Mouse (Mus musculus) gonadal fat pad, adult 2 months (tissue): Measurements from ENCODE around the gene Tcf19. TPM values are rescaled to one million over a fixed set of nuclear protein-coding genes. Genes with fewer than 3 reads are reported as not detected.
"Not testable (repeated sequence)": the region's sequence is repeated elsewhere in the genome, so short reads cannot be mapped to it uniquely, and the experiment has no call there.

Experiments
- DNase-seq: peaks from one replicate; pipeline ENCODE4 v3.0.0-alpha.2; 2012; ENCODE audit warnings: low read depth
- polyA plus RNA-seq: library from polyadenylated mRNA; depleted of rRNA; stranded (reverse); fragments of >200 nt; gene quantifications from 2 replicates; pipeline ENCODE4 v1.2.3, GENCODE M21; 2012

Tcf19 gene
- polyA plus RNA-seq, 1 experiment, result 7.4 TPM

- no peak for DNase-seq
Measured at GRCm38 (mm10) chr17:35532360-35532759, 15.7 kb upstream of the Tcf19 start.

- no peak for DNase-seq
Measured at GRCm38 (mm10) chr17:35526644-35527043, 10.0 kb upstream of the Tcf19 start.

DNA sequence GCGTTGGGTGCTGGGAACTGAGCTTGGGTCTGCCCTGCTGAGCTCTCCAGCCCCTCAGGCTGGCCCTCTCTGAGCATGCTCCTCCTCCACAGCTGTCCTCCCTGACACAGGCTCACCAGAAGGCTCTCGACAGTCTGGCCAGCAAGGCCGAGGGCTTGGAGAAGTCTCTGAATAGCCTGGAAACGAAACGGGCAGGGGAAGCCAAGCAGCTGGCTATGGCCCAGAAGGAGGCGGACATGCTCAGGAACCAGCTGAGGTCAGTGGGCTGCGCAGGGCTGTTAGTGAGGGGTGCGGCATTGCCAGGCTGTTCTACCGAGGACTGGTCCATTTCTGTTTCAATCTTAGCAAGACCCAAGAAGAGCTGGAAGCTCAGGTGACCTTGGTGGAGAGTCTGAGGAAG is 7.7 kb upstream of the Tcf19 start:
- no peak for DNase-seq

- no peak for DNase-seq
Measured at GRCm38 (mm10) chr17:35517526-35517925, 902 bp upstream of the Tcf19 start.

- DNase-seq, result no peak
Measured at GRCm38 (mm10) chr17:35515911-35516640, 548 bp downstream of the Tcf19 start.

DNA sequence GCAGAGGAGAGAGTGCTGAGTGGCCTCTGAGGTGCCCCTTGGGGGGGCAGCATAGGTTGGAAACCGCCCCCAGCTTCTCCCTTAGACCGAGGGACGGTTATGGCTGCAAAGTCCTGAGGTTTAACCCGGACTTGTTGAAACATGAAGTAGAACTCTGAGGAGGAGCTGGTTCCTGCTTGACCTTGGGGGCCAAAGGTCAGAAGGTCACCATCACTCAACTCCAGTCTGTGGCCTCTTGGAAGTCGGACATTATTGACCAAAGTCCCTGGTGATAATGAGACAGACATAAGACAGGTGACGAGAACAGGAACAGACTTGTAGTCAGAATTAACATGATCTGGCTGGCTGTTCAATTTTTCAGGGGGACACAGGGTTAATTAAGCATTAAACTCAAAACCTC is 1.9 kb downstream of the Tcf19 start:
- DNase-seq, result no peak

- no peak for DNase-seq
Measured at GRCm38 (mm10) chr17:35513886-35514285, 2.7 kb downstream of the Tcf19 start.

DNA sequence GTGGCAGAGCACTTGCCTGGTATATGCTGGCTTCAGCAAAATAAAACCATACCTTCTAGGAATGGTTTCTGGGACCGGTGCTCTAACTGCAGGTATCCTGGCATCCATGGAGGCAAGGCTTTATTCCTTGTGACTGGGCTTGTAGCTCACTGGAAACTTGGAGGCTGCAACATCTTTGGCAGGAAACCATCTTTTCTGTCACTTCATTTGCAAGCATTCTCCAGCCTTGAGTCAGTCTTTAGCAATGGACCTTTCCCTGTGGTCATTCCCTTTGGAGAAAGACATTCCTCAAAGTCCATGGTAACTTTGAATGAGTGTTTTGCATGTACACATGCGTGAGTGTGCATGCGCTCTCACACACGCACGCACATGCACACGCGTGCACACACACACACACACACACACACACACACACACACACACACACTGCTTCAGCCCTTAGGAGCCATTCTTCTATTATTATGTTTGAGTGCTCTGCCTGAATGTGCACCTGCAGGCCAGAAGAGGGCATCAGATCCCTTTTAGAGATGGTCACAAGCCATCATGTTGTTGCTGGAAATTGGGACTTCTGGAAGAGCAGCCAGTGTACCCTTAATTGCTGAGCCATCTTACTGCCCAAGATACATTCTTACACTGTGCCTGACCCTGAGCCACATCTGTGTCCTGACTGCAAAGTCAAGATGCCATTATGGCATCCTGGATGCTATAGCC is 3.6 kb downstream of the Tcf19 start:
- DNase-seq, result no peak

GRCm38 (mm10) chr17:35509284-35509683 is 7.3 kb downstream of the Tcf19 start:
- DNase-seq, result no peak

- not testable (repeated sequence) for DNase-seq
Measured at GRCm38 (mm10) chr17:35508279-35508678, 8.3 kb downstream of the Tcf19 start.

DNA sequence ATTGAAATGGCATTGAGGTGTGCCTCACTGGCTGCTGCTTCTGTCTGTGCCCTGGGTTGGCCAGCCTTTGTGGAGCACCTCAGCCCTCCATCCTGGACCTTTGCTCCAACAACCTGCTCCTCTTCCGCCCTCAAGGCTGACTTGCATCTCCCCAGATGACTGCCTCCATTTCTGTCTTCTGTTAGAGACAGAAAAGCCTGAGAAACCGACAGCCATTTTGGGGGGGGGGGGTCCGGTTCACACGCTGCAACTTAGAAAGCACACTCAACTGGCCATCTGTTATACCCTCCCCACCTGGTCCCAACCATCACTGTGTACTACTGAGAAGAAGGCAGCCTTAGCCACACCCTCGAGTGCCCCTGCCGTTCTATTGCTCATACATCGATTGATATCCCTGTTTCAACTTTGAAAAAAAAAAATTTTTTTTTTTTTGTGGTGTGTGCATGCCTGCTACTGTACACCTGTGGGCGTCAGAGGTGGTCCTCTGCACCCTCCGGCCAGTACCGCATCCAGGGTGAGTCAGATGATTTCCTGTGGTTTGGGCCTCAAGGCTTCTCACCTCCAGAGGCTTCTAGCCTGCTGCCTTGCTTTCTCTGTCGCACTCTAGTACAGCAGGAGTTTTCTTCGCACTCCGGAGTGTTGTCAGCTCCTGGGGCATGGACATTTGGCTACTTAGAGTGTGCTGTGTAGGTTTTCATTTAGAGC is 8.9 kb downstream of the Tcf19 start:
- DNase-seq, result no peak

DNA sequence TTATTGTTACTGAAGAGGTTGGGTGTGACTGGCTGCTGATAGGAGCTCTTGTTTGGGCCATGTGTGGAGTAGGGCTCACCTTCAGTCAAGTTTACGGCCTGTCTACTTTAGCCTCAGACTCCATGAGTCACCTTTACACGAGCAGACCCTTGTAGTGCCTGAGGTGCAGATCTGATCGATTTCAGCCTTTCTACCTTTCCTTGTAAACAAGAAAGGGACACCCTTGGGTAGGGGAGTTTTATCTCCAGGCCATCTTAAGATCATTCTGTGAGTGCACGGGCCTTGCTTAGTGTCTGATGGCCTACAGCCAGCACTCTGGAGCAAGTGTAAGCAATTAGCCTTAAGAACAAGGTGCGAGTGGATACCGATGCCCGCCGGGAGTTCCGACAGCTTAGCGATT is 9.7 kb downstream of the Tcf19 start:
- DNase-seq, result no peak

GRCm38 (mm10) chr17:35505776-35506175 is 10.8 kb downstream of the Tcf19 start, which contains the start of gene Pou5f1:
TSS of gene Pou5f1 (plus strand) at chr17:35506018.
- no peak for DNase-seq

GRCm38 (mm10) chr17:35504628-35505481 is 11.8 kb downstream of the Tcf19 start:
- DNase-seq, result no peak

DNA sequence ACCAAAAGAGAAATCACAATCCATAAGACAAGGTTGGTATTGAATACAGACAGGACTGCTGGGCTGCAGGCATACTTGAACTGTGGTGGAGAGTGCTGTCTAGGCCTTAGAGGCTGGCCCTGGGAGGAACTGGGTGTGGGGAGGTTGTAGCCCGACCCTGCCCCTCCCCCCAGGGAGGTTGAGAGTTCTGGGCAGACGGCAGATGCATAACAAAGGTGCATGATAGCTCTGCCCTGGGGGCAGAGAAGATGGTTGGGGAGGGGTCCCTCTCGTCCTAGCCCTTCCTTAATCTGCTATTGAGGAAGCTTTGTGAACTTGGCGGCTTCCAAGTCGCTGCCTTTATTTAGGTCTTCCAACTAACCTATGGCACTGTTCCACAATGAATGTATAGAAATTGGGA is 12.8 kb downstream of the Tcf19 start:
- no peak for DNase-seq

GRCm38 (mm10) chr17:35502762-35503161 is 13.9 kb downstream of the Tcf19 start:
- no peak for DNase-seq

DNA sequence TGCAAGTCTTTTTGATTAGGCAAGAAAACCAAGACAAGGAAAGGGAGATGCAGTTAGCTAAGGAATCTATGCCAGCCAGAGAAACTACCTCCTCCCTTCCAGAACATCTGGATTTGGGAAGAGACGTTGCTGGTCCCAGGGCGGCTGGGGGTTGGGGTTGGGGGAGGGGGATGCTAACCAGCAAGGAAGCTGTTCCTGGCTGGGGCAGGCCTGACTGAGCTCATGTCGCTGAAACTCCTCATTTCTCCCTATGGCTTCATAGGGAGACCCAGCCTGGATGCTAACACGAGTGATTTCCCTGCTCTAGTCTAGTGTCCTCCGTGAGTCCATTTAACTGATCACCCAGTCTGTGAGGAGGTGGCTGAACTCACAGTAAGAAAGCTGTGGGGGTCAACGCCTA is 14.4 kb downstream of the Tcf19 start:
- DNase-seq, result no peak

DNA sequence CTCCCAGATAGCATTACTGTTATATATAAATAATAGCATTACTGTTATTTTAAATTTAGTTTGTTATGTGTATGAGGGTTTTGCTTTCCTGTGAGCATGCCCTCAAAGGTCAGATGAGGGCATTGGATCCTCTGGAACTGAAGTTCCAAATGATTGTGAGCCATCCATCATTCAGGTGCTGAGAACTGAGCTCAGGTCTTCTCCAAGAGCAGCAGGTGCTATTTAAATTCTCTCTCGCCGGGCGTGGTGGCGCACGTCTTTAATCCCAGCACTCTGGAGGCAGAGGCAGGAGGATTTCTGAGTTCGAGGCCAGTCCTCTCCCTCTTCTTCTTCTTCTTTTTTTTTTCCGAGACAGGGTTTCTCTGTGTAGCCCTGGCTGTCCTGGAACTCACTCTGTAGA is 19.5 kb downstream of the Tcf19 start:
- DNase-seq, result no peak

GRCm38 (mm10) chr17:35490320-35490719 is 26.3 kb downstream of the Tcf19 start:
- DNase-seq, result no peak

- no peak for DNase-seq
Measured at GRCm38 (mm10) chr17:35488041-35488440, 28.6 kb downstream of the Tcf19 start.

DNA sequence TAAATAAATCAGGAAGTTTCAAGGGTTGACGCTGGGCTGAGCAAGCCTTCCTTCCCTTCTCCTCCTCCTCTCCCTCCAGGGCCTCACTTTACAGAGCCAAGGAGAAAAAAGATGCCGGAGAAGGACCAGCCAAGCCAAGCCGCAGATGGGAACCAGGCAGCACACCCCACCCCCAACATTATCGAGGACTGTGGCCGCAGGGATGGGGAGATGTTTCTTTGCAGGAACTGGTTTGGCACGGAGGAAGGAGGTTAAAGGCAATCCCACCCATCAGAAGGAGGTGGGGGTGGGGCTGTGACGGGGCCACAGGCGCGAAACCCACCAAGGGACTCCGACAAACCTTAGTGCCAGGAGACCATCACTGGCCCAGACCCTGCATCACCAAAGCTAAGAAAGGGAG is 29.9 kb downstream of the Tcf19 start:
- no peak for DNase-seq

- DNase-seq, result no peak
Measured at GRCm38 (mm10) chr17:35485702-35486101, 30.9 kb downstream of the Tcf19 start.
